Mouse (Mus musculus) T-helper 1 cell (primary cell): ENCODE results near the gene Cebpg.

Experiments used
- in situ Hi-C: fragments of 300-600 bp; cut with MboI, MseI; formaldehyde crosslinking; loops from one replicate; pipeline ENCODE4 v1.15.1; 2025; ENCODE audit warnings: high pct_unique_total_duplicates

Gene Cebpg

GRCm38 (mm10) chr7:35056436-35056864, at the start of gene Cebpg:
Gene Cebpg, minus strand, starts transcription at chr7:35056573.
- in situ Hi-C loops, result no loop called here

GRCm38 (mm10) chr7:35099528-35099927, 43.2 kb upstream of the Cebpg start:
- in situ Hi-C loops, result no loop called here

- in situ Hi-C loops, result no loop called here
Observed at GRCm38 (mm10) chr7:35098777-35099176, 42.4 kb upstream of the Cebpg start.

- in situ Hi-C loops, result no loop called here
Observed at GRCm38 (mm10) chr7:35094975-35095678, 38.8 kb upstream of the Cebpg start.

- in situ Hi-C loops, result no loop called here
Observed at GRCm38 (mm10) chr7:35090550-35090949, 34.2 kb upstream of the Cebpg start.

GRCm38 (mm10) chr7:35086271-35086861, 30.0 kb upstream of the Cebpg start:
- in situ Hi-C loops, result no loop called here

- in situ Hi-C loops, result no loop called here
Observed at GRCm38 (mm10) chr7:35084565-35085360, 28.4 kb upstream of the Cebpg start.

GRCm38 (mm10) chr7:35081406-35082104, 25.2 kb upstream of the Cebpg start:
- in situ Hi-C loops, result no loop called here

- in situ Hi-C loops, result no loop called here
Observed at GRCm38 (mm10) chr7:35080843-35081338, 24.5 kb upstream of the Cebpg start.

- in situ Hi-C loops, result no loop called here
Observed at GRCm38 (mm10) chr7:35076645-35077044, 20.3 kb upstream of the Cebpg start.

- in situ Hi-C loops, result no loop called here
Observed at GRCm38 (mm10) chr7:35066640-35067212, 10.4 kb upstream of the Cebpg start.

- in situ Hi-C loops, result no loop called here
Observed at GRCm38 (mm10) chr7:35065958-35066357, 9.6 kb upstream of the Cebpg start.

GRCm38 (mm10) chr7:35064286-35065258, 8.2 kb upstream of the Cebpg start:
- in situ Hi-C loops, result no loop called here

GRCm38 (mm10) chr7:35059467-35059866, 3.1 kb upstream of the Cebpg start:
- in situ Hi-C loops, result no loop called here

- in situ Hi-C loops, result no loop called here
Observed at GRCm38 (mm10) chr7:35058329-35058728, 2.0 kb upstream of the Cebpg start.

- in situ Hi-C loops, result no loop called here
Observed at GRCm38 (mm10) chr7:35057569-35057968, 1.2 kb upstream of the Cebpg start.

GRCm38 (mm10) chr7:35056999-35057398, 626 bp upstream of the Cebpg start:
- in situ Hi-C loops, result no loop called here

- in situ Hi-C loops, result no loop called here
Observed at GRCm38 (mm10) chr7:35055619-35056435, 546 bp downstream of the Cebpg start.

GRCm38 (mm10) chr7:35054977-35055618, 1.3 kb downstream of the Cebpg start:
- in situ Hi-C loops, result no loop called here
